Mouse (Mus musculus) limb, embryonic 13.5 days (tissue): ENCODE data around the gene Ccdc54. TPM values are rescaled to one million over a fixed set of nuclear protein-coding genes. Genes with fewer than 3 reads are reported as not detected.

Experiments used
- polyA plus RNA-seq: library from polyadenylated mRNA; unstranded; fragments of >200 nt; fragmentation: Nextera tagmentation; extraction: Ambion mirVana; gene quantifications from 2 replicates; pipeline ENCODE4 v1.2.1, GENCODE M21; 2015

The Ccdc54 gene
- polyA plus RNA-seq, 1 experiment from 2014 or later: not detected

Other genes starting within 250 kb of the Ccdc54 start
- 52.9 and 54.4 TPM in 2 replicates for gene Bbx, start 158.8 kb downstream of the Ccdc54 start, polyA plus RNA-seq